Mouse (Mus musculus): ENCODE data around the gene Cavin3. TPM values are rescaled to one million over a fixed set of nuclear protein-coding genes. Genes with fewer than 3 reads are reported as not detected.

Gene Cavin3
- polyA plus RNA-seq, 1 experiment from 2014 or later: 4.5 TPM

DNA sequence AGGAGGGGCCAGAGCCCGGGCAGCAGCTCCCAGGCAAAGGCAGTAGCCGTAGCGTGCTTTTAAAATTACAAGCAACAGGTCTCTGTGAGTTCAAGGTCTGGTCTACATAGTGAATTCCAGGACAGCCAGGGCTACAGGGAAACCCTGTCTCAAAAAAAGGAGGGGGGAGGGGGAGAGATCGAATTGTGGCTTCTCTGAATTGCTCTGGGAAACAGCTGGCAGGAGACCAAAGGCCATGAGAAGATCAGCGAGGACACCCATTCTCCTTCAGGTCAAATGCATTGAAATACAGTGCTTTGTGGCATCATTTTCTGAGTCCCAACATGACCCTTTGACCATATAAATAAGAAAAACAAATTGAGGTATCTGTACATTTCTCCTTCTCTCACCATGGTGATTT is 2.9 kb upstream of the Cavin3 start:
- Histone ChIP-seq H3K4me1 (ENCODE audit: insufficient read depth) (peaks cover 5% of the 10 kb centered on the region), H3K9me3 (ENCODE audit: low read length) (no peaks in the 10 kb centered on the region), H3K4me3 (ENCODE audit: low read depth, low read length) (no peak overlapping the region), H3K27ac (ENCODE audit: low read depth) (no peak overlapping the region), H3K4me2 (ENCODE audit: low read depth, low read length) (no peak overlapping the region), H3K36me3 (replicated peaks; ENCODE audit: insufficient read depth, low read length) (no peaks in the 10 kb centered on the region), H3K27me3 (ENCODE audit: insufficient read depth, low read length) (peaks cover 20% of the 10 kb centered on the region; the same call in 1 of the 2 replicates), H3K9ac (replicated peaks) (no peak overlapping the region)
- TF ChIP-seq EP300 (IDR thresholded peaks at IDR 0.05; ENCODE audit: low read depth) (no peak), CTCF (IDR thresholded peaks at IDR 0.05; ENCODE audit: low read depth) (no peak)
- ATAC-seq: no peak
- 45% methylated on average over 5 of the region's 5 CpGs for WGBS (ENCODE audit: insufficient replicate concordance)
- DNase-seq: no peak

GRCm38 (mm10) chr7:105482426-105482825 is 326 bp upstream of the Cavin3 start:
- WGBS (ENCODE audit: insufficient replicate concordance): 50% methylated on average over 8 of the region's 8 CpGs
- TF ChIP-seq EP300 (IDR thresholded peaks at IDR 0.05; ENCODE audit: low read depth) (no peak), CTCF (IDR thresholded peaks at IDR 0.05; ENCODE audit: low read depth) (no peak)
- Histone ChIP-seq H3K36me3 (replicated peaks; ENCODE audit: insufficient read depth, low read length) (no peaks in the 10 kb centered on the region), H3K9me3 (ENCODE audit: low read length) (no peaks in the 10 kb centered on the region), H3K27ac (ENCODE audit: low read depth) (no peak overlapping the region), H3K4me3 (ENCODE audit: low read depth, low read length) (no peak overlapping the region), H3K9ac (replicated peaks) (no peak overlapping the region), H3K27me3 (ENCODE audit: insufficient read depth, low read length) (peaks cover 20% of the 10 kb centered on the region; the same call in 1 of the 2 replicates), H3K4me2 (ENCODE audit: low read depth, low read length) (no peak overlapping the region), H3K4me1 (ENCODE audit: insufficient read depth) (peaks cover 5% of the 10 kb centered on the region)
- DNase-seq (no peak), ATAC-seq (no peak)

GRCm38 (mm10) chr7:105480561-105481504 is 1.3 kb downstream of the Cavin3 start:
- Histone ChIP-seq H3K36me3 (replicated peaks; ENCODE audit: insufficient read depth, low read length) (no peaks in the 10 kb centered on the region), H3K27ac (ENCODE audit: low read depth) (no peak overlapping the region), H3K9me3 (ENCODE audit: low read length) (no peaks in the 10 kb centered on the region), H3K27me3 (ENCODE audit: insufficient read depth, low read length) (peaks cover 20% of the 10 kb centered on the region; the same call in 1 of the 2 replicates), H3K4me2 (ENCODE audit: low read depth, low read length) (no peak overlapping the region; the same call in 1 of the 2 replicates), H3K4me3 (ENCODE audit: low read depth, low read length) (no peak overlapping the region), H3K4me1 (ENCODE audit: insufficient read depth) (peaks cover 5% of the 10 kb centered on the region), H3K9ac (replicated peaks) (no peak overlapping the region)
- DNase-seq (peak; percentile 14), ATAC-seq (no peak)
- TF ChIP-seq CTCF (IDR thresholded peaks at IDR 0.05; ENCODE audit: low read depth): no peak
- no peak for TF ChIP-seq EP300 (IDR thresholded peaks at IDR 0.05; ENCODE audit: low read depth)
- 72% methylated on average over 23 of the region's 23 CpGs for WGBS (ENCODE audit: insufficient replicate concordance)

DNA sequence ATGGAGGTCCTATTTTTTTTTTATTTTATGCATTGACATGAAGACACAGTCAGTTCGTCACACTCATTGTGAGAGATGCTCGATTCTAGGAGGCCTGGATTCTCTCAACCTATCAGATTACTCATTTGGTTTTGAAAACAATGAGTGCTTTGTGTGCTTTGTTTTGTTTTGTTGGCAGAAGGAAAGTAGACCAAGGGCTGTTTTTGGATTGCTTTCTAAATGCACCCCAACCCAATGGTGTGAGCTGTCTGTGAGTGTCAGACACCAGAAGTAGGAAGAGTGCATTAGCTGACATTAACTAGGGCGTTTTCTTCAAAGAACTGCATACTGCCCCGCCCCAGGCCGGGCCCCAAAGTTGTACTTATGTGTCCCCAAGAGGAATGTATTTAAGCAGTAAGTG is 2.0 kb downstream of the Cavin3 start:
- TF ChIP-seq CTCF (IDR thresholded peaks at IDR 0.05; ENCODE audit: low read depth) (no peak), EP300 (IDR thresholded peaks at IDR 0.05; ENCODE audit: low read depth) (no peak)
- 69% methylated on average over 5 of the region's 5 CpGs for WGBS (ENCODE audit: insufficient replicate concordance)
- Histone ChIP-seq H3K27me3 (ENCODE audit: insufficient read depth, low read length) (peaks cover 20% of the 10 kb centered on the region; the same call in 1 of the 2 replicates), H3K4me2 (ENCODE audit: low read depth, low read length) (no peak overlapping the region), H3K27ac (ENCODE audit: low read depth) (no peak overlapping the region), H3K9me3 (ENCODE audit: low read length) (no peaks in the 10 kb centered on the region), H3K9ac (replicated peaks) (no peak overlapping the region), H3K4me3 (ENCODE audit: low read depth, low read length) (no peak overlapping the region), H3K36me3 (replicated peaks; ENCODE audit: insufficient read depth, low read length) (no peaks in the 10 kb centered on the region), H3K4me1 (ENCODE audit: insufficient read depth) (peaks cover 5% of the 10 kb centered on the region)
- ATAC-seq (no peak), DNase-seq (no peak)

DNA sequence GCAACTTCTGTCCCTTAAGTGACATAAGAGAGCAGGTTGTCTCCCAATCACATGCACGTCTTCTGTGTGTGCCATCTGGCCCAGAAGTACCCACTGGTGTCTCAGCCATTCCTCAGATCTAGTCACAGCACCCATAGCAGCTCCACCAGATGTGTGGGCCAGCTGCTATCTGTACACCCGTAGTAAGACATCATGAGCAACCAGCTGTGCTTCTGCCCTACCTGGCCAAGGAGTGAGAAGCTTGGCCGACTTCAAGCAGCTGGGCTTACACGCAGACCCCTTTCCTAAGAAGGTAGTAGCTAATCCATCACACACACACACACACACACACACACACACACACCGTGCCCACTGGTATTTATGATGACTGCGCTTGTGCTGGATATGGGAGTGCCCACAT is 2.9 kb downstream of the Cavin3 start:
- ATAC-seq: no peak
- no peak for TF ChIP-seq EP300 (IDR thresholded peaks at IDR 0.05; ENCODE audit: low read depth)
- no peak for TF ChIP-seq CTCF (IDR thresholded peaks at IDR 0.05; ENCODE audit: low read depth)
- Histone ChIP-seq H3K27me3 (ENCODE audit: insufficient read depth, low read length) (peaks cover 20% of the 10 kb centered on the region; the same call in 1 of the 2 replicates), H3K27ac (ENCODE audit: low read depth) (no peak overlapping the region), H3K4me3 (ENCODE audit: low read depth, low read length) (no peak overlapping the region), H3K4me1 (ENCODE audit: insufficient read depth) (peaks cover 5% of the 10 kb centered on the region), H3K36me3 (replicated peaks; ENCODE audit: insufficient read depth, low read length) (no peaks in the 10 kb centered on the region), H3K9me3 (ENCODE audit: low read length) (no peaks in the 10 kb centered on the region), H3K9ac (replicated peaks) (no peak overlapping the region), H3K4me2 (ENCODE audit: low read depth, low read length) (no peak overlapping the region)
- DNase-seq: no peak
- 81% methylated on average over 6 of the region's 6 CpGs for WGBS (ENCODE audit: insufficient replicate concordance)

- H3K9ac ChIP-seq (replicated peaks): no peak overlapping the region
- WGBS (ENCODE audit: insufficient replicate concordance): 65% methylated on average over 8 of the region's 8 CpGs
- ATAC-seq: no peak
- H3K4me3 ChIP-seq (ENCODE audit: low read depth, low read length): no peak overlapping the region
- no peak for TF ChIP-seq CTCF (IDR thresholded peaks at IDR 0.05; ENCODE audit: low read depth)
- no peak for TF ChIP-seq EP300 (IDR thresholded peaks at IDR 0.05; ENCODE audit: low read depth)
- no peak overlapping the region for H3K4me2 ChIP-seq (ENCODE audit: low read depth, low read length)
- peaks cover 5% of the 10 kb centered on the region for H3K4me1 ChIP-seq (ENCODE audit: insufficient read depth)
- H3K36me3 ChIP-seq (replicated peaks; ENCODE audit: insufficient read depth, low read length): no peaks in the 10 kb centered on the region
- H3K9me3 ChIP-seq (ENCODE audit: low read length): no peaks in the 10 kb centered on the region
- DNase-seq: no peak
- H3K27me3 ChIP-seq (ENCODE audit: insufficient read depth, low read length): peaks cover 20% of the 10 kb centered on the region; the same call in 1 of the 2 replicates
- H3K27ac ChIP-seq (ENCODE audit: low read depth): no peak overlapping the region
These were observed 3.8 kb downstream of the Cavin3 start for GRCm38 (mm10) chr7:105478344-105478743.
